Mouse (Mus musculus) heart, postnatal 10 days (tissue): ENCODE data around the gene Ncbp3. TPM values are rescaled to one million over a fixed set of nuclear protein-coding genes. Genes with fewer than 3 reads are reported as not detected.

Source experiments
- DNase-seq, 2 experiments: peaks; one replicate each; pipeline ENCODE4 v3.0.0; 2021
- intact Hi-C: fragments of 180-260 bp; cut with DNase I; formaldehyde crosslinking; loops from one replicate; pipeline ENCODE4 v1.15.1; 2025
- total RNA-seq, 2 experiments: library from RNA; stranded (reverse); gene quantifications; 2 replicates each; pipeline ENCODE4 v1.2.3; 2021

The Ncbp3 gene
- total RNA-seq, 2 experiments from 2014 or later = 9.0 TPM

- peak; percentile 45 to 49 for DNase-seq
- intact Hi-C loops = no loop called here
Observed at GRCm38 (mm10) chr11:73131020-73131419, 83.4 kb downstream of the Ncbp3 start.

GRCm38 (mm10) chr11:73132999-73133398 lies 85.4 kb downstream of the Ncbp3 start:
- intact Hi-C loops = no loop called here
- DNase-seq = no peak

- intact Hi-C loops = no loop called here
Observed at GRCm38 (mm10) chr11:73134222-73134621, 86.6 kb downstream of the Ncbp3 start.

GRCm38 (mm10) chr11:73136587-73136986 lies 89.0 kb downstream of the Ncbp3 start:
- intact Hi-C loops = no loop called here

More at GRCm38 (mm10) chr11:73134222-73134621, 86.6 kb downstream of the Ncbp3 start:
- no peak for DNase-seq

GRCm38 (mm10) chr11:73137116-73137515 lies 89.5 kb downstream of the Ncbp3 start:
- peak; percentile 8 to 20 for DNase-seq

More at GRCm38 (mm10) chr11:73136587-73136986, 89.0 kb downstream of the Ncbp3 start:
- no peak for DNase-seq

GRCm38 (mm10) chr11:73137591-73138501 lies 90.3 kb downstream of the Ncbp3 start, which contains the start of gene Haspin:
Haspin (minus strand) TSS chr11:73138294.
- intact Hi-C loops = loop anchor here (1.0 to 2.0 kb wide), 4 partner anchors 23 to 1233 kb away; partner anchors contain the start of gene P2rx5
- DNase-seq = peak; percentile 94 to 95

More at GRCm38 (mm10) chr11:73137116-73137515, 89.5 kb downstream of the Ncbp3 start:
- intact Hi-C loops = no loop called here

Other genes starting within 250 kb of the Ncbp3 start
- gene Atp2a3, start 86.6 kb upstream of the Ncbp3 start, total RNA-seq = 10 to 100 TPM; 17.1 to 19.0 TPM
- gene P2rx1, start 48.7 kb upstream of the Ncbp3 start, total RNA-seq = under 1 TPM; 0.72 to 0.98 TPM
- gene Camkk1, start 28.8 kb upstream of the Ncbp3 start, total RNA-seq = 1 to 10 TPM; 1.1 to 2.0 TPM
- under 1 TPM in 1 of 2 experiments, not detected in 1; 0.07 TPM for gene Itgae, start 42.8 kb downstream of the Ncbp3 start, total RNA-seq
- 1 to 10 TPM; 2.4 TPM for gene Haspin, start 90.5 kb downstream of the Ncbp3 start, total RNA-seq
- gene P2rx5, start 112.6 kb downstream of the Ncbp3 start, total RNA-seq = 1 to 10 TPM; 7.4 to 8.1 TPM
- gene Emc6, start 129.3 kb downstream of the Ncbp3 start, total RNA-seq = 10 to 100 TPM; 71.4 to 82.7 TPM
- gene Tax1bp3, start 129.3 kb downstream of the Ncbp3 start, total RNA-seq = 100 to 1,000 TPM in 1 of 2 experiments, 10 to 100 TPM in 1; 89.1 to 105 TPM
- 10 to 100 TPM; 11.7 to 13.9 TPM for gene Ctns, start 151.3 kb downstream of the Ncbp3 start, total RNA-seq
- 1 to 10 TPM; 1.5 to 2.0 TPM for gene Shpk, start 151.7 kb downstream of the Ncbp3 start, total RNA-seq
- gene Trpv1, start 186.5 kb downstream of the Ncbp3 start, total RNA-seq = not detected
- gene Trpv3, start 219.6 kb downstream of the Ncbp3 start, total RNA-seq = under 1 TPM; 0.05 to 0.20 TPM